Mouse (Mus musculus): Measurements from ENCODE around the gene Tm9sf1. TPM values are rescaled to one million over a fixed set of nuclear protein-coding genes. Genes with fewer than 3 reads are reported as not detected.
A peak's percentile ranks its signal among the peaks of the same experiment; 100 is the strongest.

Tm9sf1 gene
- polyA plus RNA-seq, 1 experiment, result 38.5 TPM

DNA sequence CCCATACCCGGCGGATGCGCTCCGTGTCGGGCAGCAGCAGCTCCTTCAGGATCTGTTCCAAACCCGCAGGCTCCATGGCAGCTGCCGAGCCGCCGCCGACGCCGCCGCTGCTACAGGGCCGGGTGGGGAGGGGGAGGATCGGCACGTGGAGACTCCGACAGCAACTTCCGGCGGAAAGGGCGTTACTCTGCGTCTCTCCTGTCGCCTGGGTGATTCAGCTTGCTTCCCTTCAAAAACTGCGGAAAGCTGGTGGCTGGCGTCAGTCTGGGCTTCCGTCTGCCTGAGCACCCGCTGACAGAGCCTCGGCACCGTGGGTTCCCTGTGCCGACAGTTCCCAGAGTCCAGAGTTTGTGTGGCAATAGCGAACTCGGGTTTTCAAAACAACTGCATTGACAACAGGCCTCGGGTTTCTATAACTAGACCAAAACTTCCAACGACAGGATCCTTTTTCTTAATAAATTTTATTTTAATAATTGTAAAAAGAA is 8.0 kb downstream of the Tm9sf1 start, which contains the start of gene Ipo4:
Ipo4 (minus strand) TSS at position 435 of the 485 bp plus-strand sequence.
- DNase-seq (ENCODE audit: extremely low spot score in 1 of 2, low spot score in 1 of 2), result peak; percentile 85 to 93

DNA sequence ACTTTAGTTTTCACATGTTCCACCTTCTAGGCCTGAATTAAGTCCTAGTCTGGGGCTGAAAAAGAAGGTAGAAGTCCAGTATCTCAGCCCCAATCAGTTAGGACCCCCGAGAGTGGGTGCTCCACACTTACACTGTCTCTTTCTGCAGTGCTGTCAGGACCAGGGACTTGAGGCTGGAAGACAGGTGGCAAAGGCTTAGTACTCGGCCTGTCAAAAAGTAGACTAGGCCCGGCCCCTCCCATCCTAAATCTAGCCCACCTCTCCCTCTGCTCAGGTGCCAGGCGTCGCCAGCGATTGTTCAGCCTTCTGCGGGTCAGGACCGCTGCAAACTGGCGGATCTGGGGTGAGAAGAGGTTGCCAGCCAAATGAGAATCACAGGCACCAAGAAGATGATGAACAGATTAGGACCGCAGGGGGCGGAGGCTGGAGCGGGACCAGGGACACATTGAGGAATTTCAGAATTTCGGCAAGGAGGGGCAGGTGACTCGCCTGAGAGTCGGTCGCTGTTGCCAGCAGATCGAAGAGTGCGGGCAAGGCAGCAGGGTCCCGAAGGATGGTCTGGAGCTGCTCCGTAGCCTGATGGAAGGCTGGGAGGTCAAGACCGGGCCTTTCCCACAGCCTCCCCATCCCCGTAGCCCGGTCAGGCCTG is 8.6 kb downstream of the Tm9sf1 start:
- peak in 1 of 2 experiments; percentile 25 for DNase-seq (ENCODE audit: extremely low spot score in 1 of 2, low spot score in 1 of 2)

DNA sequence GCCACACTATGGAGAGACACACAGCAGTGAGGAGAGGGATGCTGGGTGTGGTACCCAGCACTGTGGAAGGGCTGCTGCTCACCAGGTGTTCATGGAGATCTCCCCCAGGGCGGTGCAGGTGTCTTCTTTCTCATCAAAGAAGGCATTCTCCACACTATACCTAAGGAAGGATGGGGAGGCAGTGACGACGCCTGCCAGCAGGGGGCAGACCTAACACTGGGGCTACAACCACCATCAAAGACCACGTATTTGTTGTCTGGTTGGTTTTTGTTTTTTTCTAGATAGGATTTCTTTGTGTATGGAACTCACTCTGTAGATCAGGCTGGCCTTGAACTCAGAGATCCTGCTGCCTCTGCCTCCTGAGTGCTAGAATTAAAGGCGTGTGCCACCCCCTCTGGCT is 14.3 kb downstream of the Tm9sf1 start:
- peak in 1 of 2 experiments; percentile 54 for DNase-seq (ENCODE audit: extremely low spot score in 1 of 2, low spot score in 1 of 2)

DNA sequence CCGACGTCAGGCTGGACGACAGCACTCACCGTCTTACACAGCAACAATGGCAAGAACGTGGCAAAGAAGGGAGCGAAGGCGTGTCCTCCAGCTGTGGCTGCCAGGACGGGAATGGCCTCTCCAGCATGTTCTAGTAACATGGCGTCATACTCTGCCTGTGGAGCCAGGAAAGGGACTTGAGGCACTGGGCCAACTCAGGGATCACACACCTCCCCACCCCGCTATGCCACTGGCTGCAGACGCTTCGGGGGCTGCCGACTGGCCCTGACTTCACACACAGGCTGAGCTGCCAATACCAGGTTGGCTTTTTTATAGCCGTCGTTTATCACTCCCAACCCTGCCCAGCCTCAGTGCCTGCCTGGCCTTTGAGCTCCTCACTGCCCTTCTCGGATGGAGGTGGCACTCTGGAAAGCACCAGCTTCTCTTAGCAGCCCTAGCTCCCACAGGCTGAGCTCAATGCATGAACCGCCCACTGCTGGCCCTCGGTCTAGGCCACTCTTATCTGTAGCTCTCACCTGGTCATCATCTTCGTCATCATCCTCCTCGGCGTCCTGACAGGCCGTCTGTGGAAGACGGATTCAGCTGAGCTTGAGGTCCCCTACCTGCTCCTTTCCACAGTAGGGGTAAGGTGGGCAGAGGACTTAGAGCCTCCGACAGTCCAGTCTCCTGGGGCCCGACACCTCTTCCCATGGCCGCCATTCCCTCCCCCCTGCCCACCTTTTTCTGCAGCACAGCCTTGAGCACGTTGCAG is 15.4 kb downstream of the Tm9sf1 start:
- no peak for DNase-seq (ENCODE audit: extremely low spot score in 1 of 2, low spot score in 1 of 2)

DNA sequence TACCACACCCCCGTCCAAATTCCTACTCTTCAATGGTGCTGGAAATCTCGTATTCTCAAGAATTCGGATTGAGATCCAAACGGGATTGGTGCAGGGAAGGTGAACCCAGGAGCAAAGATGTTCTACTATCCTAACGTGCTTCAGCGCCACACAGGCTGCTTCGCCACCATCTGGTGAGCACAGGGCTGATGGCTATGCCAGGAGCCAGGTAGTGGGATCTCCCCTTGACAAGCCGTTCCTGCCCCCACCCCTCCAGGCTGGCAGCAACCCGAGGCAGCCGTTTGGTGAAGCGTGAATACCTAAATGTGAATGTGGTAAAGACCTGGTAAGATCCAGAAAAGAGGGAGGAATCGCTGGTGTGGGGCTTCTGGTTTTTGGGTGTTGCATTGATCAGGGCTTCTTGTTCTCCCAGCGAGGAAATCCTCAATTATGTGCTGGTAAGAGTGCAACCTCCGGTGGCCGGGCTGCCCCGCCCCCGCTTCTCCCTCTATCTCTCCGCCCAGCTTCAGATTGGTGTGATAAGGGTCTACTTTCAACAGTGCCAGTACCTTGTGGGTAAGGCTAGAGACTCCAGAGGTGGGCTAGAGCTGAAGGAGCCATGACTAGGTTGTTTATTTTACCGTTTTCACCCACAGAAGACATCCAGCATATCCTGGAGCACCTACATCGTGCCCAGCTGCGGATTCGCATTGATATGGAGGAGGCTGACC is 25.0 kb downstream of the Tm9sf1 start:
- DNase-seq (ENCODE audit: extremely low spot score in 1 of 2, low spot score in 1 of 2), result no peak

DNA sequence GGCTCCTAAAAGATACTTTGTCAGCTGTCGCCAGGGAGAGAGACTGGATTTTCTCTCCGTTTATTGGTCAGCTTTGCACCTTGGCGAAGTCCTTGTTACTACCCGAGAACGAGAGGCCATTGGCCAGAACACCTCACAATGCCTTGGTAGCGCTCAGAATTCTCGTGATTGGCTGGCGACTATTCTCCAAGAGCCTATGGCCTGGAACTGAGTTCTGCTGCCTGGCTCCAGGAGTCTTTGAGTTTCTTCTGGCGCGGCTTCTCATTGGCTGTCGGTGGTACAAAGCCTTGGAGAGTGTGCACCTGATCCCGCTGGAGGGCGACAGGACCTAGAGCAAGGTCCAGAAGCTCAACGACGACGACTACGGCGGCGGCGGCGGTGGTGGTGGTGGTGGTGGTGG is 25.8 kb downstream of the Tm9sf1 start, which contains the start of gene Rec8:
Rec8 (plus strand) TSS at position 216 of the 400 bp plus-strand sequence.
- DNase-seq (ENCODE audit: extremely low spot score in 1 of 2, low spot score in 1 of 2), result no peak

DNA sequence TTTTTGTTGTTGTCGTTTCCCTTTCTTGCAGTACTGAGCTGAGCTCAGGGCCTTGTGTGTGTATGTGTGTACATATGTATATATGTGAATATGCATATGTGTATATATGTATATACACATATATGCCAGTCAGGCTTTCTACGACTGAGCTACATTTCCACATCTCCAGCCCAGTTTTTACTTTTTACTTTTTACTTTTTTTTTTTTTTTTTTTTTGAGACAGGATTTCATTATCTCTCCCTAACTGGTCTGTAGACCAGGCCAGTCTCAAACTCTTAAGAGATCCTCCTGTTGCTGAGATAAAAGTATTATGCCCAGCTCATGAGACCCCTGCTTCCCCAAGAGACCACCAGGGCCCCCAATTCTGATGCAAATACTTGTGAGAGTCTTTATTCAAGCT is 26.8 kb downstream of the Tm9sf1 start:
- DNase-seq (ENCODE audit: extremely low spot score in 1 of 2, low spot score in 1 of 2), result no peak

DNA sequence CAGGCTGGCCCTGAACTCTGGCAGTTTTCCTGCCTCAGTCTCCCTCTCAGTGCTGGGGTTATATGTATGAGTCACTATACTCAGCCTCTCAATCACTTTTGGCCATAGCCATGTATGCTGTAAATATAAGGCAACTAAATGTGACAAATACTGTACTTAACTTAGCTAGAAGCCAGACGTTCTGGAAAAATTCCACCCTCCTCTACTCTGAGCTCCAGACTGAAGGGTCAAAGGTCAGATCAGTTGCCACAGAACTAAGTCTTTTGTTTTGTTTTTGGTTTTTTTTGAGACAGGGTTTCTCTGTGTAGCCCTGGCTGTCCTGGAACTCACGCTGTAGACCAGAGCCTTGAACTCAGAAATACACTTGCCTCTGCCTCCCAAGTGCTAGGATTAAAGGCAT is 27.7 kb downstream of the Tm9sf1 start:
- no peak for DNase-seq (ENCODE audit: extremely low spot score in 1 of 2, low spot score in 1 of 2)

DNA sequence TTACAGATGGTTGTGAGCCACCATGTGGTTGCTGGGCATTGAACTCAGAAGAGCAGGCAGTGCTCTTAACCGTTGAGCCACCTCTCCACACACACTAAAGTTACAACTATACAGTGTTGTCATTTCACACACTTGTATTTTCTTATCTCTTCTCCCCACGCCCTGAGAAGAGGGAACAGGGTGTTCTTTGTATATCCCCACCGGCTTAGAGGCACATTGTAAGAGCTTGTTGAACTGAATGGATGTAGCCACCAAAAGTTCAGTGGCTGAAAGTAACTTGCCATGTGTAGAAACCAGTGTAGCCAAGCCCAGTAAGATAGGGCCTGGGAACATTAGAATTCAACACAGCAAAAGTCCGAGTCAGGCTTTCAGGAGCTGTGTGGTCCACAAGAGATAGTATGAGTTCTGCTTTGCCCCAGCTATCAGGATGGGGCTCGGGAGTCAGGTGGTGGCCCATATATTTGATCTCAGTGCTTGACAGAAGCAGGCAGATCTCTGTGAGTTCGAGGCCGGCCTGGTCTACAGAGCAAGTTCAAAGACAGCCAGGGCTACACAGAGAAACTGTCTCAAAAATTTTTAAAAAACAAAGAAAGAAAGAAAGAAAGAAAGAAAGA is 28.9 kb downstream of the Tm9sf1 start:
- no peak for DNase-seq (ENCODE audit: extremely low spot score in 1 of 2, low spot score in 1 of 2)

DNA sequence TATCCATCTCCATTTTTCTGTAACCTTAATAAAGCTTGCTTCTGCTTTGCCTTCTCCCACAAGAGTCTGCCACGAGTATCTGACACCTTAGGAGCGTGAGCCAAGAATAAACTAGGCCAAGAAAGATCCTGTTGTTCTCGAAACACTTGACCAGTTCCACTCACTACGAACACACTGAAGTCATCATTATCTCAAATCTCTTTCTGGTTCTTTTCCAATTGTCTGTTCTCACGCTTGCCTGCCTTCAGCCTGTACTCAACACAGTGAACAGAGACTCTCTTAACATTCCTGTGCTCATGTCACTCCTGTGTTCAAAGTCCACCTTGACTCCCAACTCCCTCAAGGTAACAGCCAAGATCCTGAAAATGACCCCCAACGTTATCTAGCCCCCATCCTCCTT is 30.3 kb downstream of the Tm9sf1 start:
- DNase-seq (ENCODE audit: extremely low spot score in 1 of 2, low spot score in 1 of 2), result no peak

DNA sequence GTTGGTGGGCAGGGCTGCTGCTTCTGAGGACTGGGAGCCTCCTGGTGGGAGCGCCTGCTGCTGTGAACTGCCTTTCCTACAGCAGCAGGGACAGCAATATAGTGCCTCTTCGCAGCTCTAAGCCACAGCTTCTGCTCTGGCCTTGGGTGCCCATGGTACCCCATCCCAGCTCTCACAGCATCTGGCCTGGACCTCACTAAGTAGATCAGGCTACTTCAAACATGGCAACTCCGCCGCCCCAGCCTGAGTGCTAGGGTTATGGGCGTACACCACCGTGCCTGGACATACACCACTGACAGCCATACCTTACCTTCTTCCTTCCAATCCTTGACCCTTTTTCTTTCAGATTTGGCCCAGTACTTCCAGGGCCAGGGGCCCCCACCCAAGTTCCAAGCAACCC is 35.3 kb downstream of the Tm9sf1 start:
- no peak for DNase-seq (ENCODE audit: extremely low spot score in 1 of 2, low spot score in 1 of 2)

DNA sequence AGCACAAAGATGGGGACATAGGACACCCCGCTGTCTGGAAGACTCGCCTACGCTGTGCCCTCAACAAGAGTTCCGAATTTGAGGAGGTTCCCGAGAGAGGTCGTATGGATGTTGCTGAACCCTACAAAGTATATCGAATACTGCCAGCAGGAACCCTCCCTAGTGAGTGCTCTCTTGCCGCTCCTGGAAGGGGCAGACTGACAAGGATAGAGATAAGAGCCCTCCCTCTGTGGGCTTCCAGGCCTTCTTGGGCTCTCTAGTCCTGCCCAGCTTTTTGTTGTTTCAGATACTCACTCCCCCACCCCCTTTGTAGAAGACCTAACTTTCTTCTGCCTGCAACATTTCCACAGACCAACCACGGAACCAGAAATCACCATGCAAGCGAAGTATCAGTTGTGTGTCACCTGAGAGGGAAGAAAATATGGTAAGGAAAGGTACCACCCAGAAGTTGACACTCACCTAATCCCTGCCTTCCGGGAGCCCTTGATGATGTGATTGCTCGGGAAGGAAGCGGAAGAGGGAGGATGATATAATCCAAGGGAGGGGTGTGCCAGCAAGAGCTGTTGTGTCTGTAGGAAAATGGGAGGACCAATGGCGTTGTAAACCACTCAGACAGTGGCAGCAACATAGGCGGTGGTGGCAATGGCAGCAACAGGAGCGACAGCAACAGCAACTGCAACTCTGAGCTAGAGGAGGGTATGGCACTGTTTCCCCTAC is 37.7 kb downstream of the Tm9sf1 start:
- DNase-seq (ENCODE audit: extremely low spot score in 1 of 2, low spot score in 1 of 2), result no peak

DNA sequence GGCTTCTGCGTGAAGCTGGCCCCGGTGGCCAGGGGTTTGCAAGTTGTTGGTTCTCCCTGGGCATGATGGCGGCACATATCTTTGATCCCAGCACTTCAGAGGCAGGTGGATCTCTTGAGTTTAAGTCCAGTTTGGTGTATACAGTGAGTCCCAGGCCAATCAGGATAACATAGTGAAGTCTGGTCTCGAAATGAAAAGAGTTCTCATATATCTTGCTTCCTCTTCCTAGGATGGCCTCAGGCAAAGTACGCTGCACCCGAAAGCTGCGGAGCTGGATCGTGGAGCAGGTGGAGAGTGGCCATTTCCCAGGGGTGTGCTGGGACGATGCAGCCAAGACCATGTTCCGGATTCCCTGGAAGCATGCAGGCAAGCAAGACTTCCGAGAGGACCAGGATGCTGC is 38.8 kb downstream of the Tm9sf1 start:
- DNase-seq (ENCODE audit: extremely low spot score in 1 of 2, low spot score in 1 of 2), result no peak

DNA sequence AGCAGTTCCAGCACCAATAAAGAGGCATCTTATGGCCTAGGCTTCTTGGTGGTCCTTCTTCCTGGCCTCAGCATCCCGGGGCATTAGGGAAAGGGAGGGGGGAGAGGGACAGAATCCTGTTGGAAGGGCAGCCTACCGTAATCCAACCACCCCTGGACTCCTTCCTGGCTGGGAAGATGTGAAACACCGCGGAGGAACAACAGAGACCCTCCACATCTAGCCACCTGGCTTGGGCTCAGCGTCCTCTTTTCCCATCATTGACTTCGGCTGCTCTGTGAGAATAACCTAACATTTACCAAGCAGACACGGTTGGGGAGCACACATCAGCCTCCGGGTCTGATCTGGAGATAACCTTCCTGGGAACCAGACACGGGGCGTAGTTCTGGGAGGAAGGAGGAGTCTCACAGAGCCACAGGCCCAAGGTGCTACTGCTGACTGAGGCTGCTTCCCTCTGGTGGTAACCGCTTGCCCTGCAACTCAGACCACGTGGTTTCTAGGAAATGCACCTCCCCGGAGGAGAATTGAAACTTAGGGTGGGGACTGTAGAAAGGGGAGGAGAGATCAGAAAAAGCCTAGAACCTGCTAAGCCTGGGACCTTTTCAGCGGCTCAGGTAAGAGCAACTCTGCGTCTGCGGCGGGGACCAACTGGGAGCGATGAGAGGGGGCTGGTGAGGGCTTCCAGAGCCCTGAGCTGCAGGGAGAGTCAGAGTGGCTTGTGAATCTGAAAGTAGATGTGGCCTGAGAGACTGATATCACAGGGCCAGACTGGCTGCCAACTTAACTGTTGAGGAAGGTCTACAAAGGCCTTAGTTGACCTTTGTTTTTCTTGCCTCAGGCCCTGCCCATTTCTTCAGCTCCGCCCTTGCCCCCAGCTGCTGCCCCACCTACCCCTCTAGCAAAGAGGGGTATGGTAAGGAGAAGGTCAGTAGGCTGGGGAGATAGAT is 39.7 kb downstream of the Tm9sf1 start:
- peak; percentile 78 to 90 for DNase-seq (ENCODE audit: extremely low spot score in 1 of 2, low spot score in 1 of 2)

DNA sequence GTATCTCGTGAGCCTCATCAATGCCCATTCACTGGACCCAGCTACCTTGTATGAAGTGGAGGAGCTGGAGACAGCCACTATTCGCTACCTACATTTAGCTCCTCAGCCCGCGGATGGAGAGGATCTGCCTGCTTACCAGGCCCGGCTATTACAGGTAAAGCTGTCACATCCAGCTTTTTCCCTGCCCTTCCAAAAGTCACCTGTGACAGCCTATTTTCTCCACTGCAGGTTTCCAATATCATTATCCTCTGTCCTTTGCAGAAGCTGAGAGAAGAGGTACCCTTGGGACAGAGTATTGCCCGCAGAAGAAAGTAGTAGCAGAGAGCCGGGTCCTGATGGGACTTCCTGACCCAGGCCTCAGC is 40.4 kb downstream of the Tm9sf1 start, which contains the start of gene Irf9:
Irf9 (plus strand) TSS at position 301 of the 362 bp plus-strand sequence.
- no peak for DNase-seq (ENCODE audit: extremely low spot score in 1 of 2, low spot score in 1 of 2)

DNA sequence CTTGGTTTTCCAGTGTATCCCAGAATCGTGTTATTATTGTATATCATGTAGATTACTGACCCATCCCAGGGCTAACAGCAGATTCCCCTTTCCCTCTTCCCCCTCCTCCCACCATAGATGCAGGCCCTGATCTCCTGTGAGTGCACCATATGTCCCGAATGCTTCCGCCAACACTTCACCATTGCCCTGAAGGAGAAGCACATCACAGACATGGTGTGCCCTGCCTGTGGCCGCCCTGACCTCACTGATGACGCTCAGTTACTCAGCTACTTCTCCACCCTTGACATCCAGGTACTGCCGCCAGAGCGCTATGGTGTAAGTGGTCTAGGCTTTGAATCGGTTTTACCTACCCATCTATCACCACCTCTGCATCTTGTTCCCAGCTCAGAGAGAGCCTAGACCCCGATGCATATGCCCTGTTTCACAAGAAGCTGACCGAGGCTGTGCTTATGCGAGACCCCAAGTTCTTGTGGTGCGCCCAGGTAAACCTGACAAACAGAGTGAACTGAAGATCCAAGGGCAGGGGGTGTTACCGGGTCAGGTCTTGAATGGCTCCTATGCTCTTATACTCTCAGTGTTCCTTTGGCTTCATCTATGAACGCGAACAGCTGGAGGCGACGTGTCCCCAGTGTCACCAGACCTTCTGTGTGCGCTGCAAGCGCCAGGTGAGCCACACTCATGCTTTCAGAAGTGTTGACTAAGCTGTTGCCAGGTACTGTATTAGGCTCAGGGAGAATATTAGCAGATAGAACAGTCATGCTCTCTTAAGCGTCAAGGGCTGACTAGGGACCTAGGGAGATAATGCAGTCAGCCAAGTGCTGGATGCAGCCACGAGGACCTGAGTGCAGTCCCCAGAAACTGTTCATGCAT is 44.9 kb downstream of the Tm9sf1 start:
- DNase-seq (ENCODE audit: extremely low spot score in 1 of 2, low spot score in 1 of 2), result no peak

DNA sequence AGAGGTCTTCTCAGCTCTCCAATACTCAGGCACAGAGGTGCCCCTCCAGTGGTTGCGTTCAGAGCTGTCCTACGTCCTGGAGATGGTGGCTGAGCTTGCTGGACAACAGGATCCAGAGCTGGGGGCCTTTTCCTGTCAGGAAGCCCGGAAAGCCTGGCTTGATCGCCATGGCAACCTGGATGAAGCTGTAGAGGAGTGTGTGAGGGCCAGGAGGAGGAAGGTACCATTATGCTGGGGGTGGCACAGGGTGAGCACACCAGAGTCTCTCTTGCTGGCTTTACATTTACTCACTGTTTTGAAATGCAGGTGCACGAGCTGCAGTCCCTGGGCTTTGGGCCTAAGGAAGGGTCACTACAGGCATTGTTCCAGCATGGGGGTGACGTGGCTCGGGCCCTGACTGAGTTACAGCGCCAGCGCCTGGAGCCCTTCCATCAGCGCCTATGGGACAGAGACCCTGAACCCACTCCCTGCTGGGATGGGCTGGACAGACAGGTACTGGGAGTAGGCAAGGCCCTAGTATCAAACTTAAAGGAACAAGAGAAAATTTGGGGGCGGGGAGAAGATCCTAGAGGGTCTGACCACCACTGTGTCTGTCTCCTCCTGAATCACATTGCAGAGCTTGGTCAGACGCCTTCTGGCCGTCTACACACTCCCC is 47.4 kb downstream of the Tm9sf1 start:
- DNase-seq (ENCODE audit: extremely low spot score in 1 of 2, low spot score in 1 of 2), result no peak

DNA sequence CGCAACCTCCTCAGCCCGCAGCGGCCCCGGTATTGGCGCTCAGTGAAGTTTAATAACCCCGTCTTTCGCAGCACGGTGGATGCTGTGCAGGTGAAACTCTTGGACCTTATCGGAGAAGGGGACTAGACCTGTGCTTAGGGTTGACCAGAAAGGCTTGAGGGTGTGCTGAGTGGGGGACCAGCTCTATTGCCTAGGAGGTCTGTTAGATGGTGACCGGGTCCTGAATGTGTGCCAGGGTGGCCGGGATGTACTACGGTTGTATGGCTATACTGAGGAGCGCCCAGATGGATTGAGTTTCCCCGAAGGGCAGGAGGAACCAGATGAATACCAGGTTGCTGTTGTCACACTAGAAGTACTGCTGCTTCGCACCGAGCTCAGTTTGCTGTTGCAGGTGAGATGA is 51.4 kb downstream of the Tm9sf1 start:
- DNase-seq (ENCODE audit: extremely low spot score in 1 of 2, low spot score in 1 of 2), result no peak

All from frontal cortex, adult 2 months (tissue).